Mouse (Mus musculus) neural tube, embryonic 15.5 days (tissue): Measurements from ENCODE around the gene S100g. TPM values are rescaled to one million over a fixed set of nuclear protein-coding genes. Genes with fewer than 3 reads are reported as not detected.

Experiments
- ATAC-seq: fragments of 200-750 bp; cut with Nextera tagmentation; 2 replicates; pipeline ENCODE4 v1.8.0; 2017; ENCODE audit warnings: mild to moderate bottlenecking, moderate TSS enrichment, moderate library complexity; ENCODE audit not compliant: low FRiP score
- H3K27ac ChIP-seq: fragments of 300-500 bp; sonication (generic); replicated peaks from 2 replicates; pipeline ENCODE4 v1.5.1; 2015; ENCODE audit warnings: mild to moderate bottlenecking, inconsistent platforms
- H3K27me3 ChIP-seq: fragments of 300-500 bp; sonication (generic); replicated peaks from 2 replicates; pipeline ENCODE4 v1.6.1; 2015; ENCODE audit warnings: inconsistent platforms
- H3K36me3 ChIP-seq: fragments of 300-500 bp; sonication (generic); 2 replicates; pipeline ENCODE4 v1.6.1; 2015; ENCODE audit warnings: inconsistent platforms
- H3K4me1 ChIP-seq: fragments of 300-500 bp; sonication (generic); 2 replicates; pipeline ENCODE4 v1.6.1; 2015; ENCODE audit warnings: inconsistent platforms
- H3K4me2 ChIP-seq: fragments of 300-500 bp; sonication (generic); 2 replicates; pipeline ENCODE4 v1.6.1; 2015; ENCODE audit warnings: inconsistent platforms, mild to moderate bottlenecking, moderate library complexity
- H3K4me3 ChIP-seq: fragments of 300-500 bp; sonication (generic); replicated peaks from 2 replicates; pipeline ENCODE4 v1.5.1; 2015; ENCODE audit warnings: mild to moderate bottlenecking, inconsistent platforms
- H3K9ac ChIP-seq: fragments of 300-500 bp; sonication (generic); replicated peaks from 2 replicates; pipeline ENCODE4 v1.6.1; 2015; ENCODE audit warnings: mild to moderate bottlenecking, inconsistent platforms
- H3K9me3 ChIP-seq: fragments of 300-500 bp; sonication (generic); replicated peaks from 2 replicates; pipeline ENCODE4 v1.6.1; 2016; ENCODE audit warnings: inconsistent platforms
- WGBS: fragments of 180-500 bp; shearing (Covaris S2); methylation state at CpG from one replicate; pipeline ENCODE4 v1.1.7; 2015; ENCODE audit warnings: mixed read lengths; 5-methylcytosine and 5-hydroxymethylcytosine counted together
- polyA plus RNA-seq: library from polyadenylated mRNA; unstranded; fragments of >200 nt; fragmentation: Nextera tagmentation; extraction: Ambion mirVana; gene quantifications from 2 replicates; pipeline ENCODE4 v1.2.1, GENCODE M21; 2015

Gene S100g
- polyA plus RNA-seq, 1 experiment from 2014 or later = 0.73 TPM

DNA sequence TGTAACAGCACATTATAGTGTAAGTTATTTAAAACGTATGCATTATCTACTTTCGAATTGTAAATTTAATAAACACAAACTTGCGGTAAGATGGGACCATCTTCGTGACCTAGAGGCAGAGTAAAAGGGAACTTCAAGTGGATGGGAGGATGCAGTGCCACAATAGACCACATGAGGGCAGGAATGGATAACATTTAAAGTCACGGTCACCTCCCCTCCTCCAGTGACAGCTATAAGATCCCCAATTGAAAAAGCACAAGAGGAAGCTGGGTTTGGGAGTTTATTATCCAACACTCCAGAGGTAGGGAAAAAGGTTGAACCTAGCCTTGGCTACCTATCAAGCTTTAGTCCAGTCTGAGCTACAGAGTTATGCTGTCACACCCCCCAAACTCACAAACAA lies 48.7 kb downstream of the S100g start:
- no peak overlapping the region for H3K27ac ChIP-seq
- no peak overlapping the region for H3K4me2 ChIP-seq
- no peak for ATAC-seq
- no peaks in the 10 kb centered on the region for H3K9me3 ChIP-seq
- no peak overlapping the region for H3K9ac ChIP-seq
- H3K4me1 ChIP-seq = no peaks in the 10 kb centered on the region
- no peak overlapping the region for H3K4me3 ChIP-seq
- H3K27me3 ChIP-seq = no peaks in the 10 kb centered on the region
- WGBS = 34% methylated on average over 5 of the region's 5 CpGs
- 0 out of 2 replicates have a peak, but pooled peaks cover 3% of the 10 kb centered on the region for H3K36me3 ChIP-seq

DNA sequence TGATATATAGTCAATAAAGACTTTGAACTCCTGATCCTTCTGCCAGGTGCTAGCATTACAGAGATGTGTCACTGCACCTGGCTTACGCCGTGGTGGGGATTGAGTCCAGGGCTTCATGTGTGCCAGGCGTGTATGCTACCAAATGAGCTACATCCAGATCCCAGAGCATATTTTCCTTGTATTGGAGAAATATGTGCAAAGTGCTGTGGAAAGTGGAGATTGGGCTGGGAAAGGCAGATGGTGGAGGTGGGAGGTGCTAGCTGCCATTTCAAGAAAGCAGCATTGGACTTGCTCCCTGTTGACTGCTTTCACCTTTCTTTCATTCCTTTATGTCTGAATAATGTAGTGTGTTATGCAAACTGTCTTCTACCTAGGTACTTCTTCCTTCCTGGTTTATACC lies 50.7 kb downstream of the S100g start:
- Histone ChIP-seq H3K36me3 (0 out of 2 replicates have a peak, but pooled peaks cover 3% of the 10 kb centered on the region), H3K27ac (no peak overlapping the region), H3K4me3 (no peak overlapping the region), H3K27me3 (no peaks in the 10 kb centered on the region), H3K4me1 (no peaks in the 10 kb centered on the region), H3K4me2 (no peak overlapping the region), H3K9ac (no peak overlapping the region), H3K9me3 (no peaks in the 10 kb centered on the region)
- 100% methylated on average over 3 of the region's 3 CpGs for WGBS
- no peak for ATAC-seq

Other genes with a start within 250 kb of the S100g start
- 220 and 316 TPM in 2 replicates for gene Rbbp7, start 204.2 kb downstream of the S100g start, polyA plus RNA-seq
- gene Txlng, start 135.1 kb downstream of the S100g start, polyA plus RNA-seq = 11.1 and 14.1 TPM in 2 replicates
- 31.3 and 32.4 TPM in 2 replicates for gene Syap1, start 76.2 kb downstream of the S100g start, polyA plus RNA-seq
- gene Ctps2, start 63.4 kb downstream of the S100g start, polyA plus RNA-seq = 82.6 and 87.9 TPM in 2 replicates